Mouse (Mus musculus) thymus, postnatal 10 days (tissue): ENCODE results near the gene Clk2.

Experiments
- DNase-seq, 2 experiments: peaks; one replicate each; pipeline ENCODE4 v3.0.0; 2021; ENCODE audit warnings: low spot score in 2 of 2

Gene Clk2

GRCm38 (mm10) chr3:89164506-89165267 lies at the start of gene Clk2:
TSS of gene Clk2 (plus strand) at chr3:89164795.
- DNase-seq: peak; percentile 93 to 95

- peak in 1 of 2 experiments; percentile 41 for DNase-seq
These were observed 49.1 kb upstream of the Clk2 start for GRCm38 (mm10) chr3:89115522-89115921.

- no peak for DNase-seq
These were observed 41.3 kb upstream of the Clk2 start for GRCm38 (mm10) chr3:89123313-89123712.

GRCm38 (mm10) chr3:89124241-89124640 lies 40.4 kb upstream of the Clk2 start:
- DNase-seq: no peak

- no peak for DNase-seq
These were observed 38.6 kb upstream of the Clk2 start for GRCm38 (mm10) chr3:89125981-89126380.

- DNase-seq: no peak
These were observed 34.7 kb upstream of the Clk2 start for GRCm38 (mm10) chr3:89129908-89130307.

GRCm38 (mm10) chr3:89131816-89132215 lies 32.8 kb upstream of the Clk2 start:
- DNase-seq: no peak

- no peak for DNase-seq
These were observed 32.1 kb upstream of the Clk2 start for GRCm38 (mm10) chr3:89132285-89133062.

GRCm38 (mm10) chr3:89133063-89133450 lies 31.5 kb upstream of the Clk2 start:
- no peak for DNase-seq

GRCm38 (mm10) chr3:89133752-89134151 lies 30.8 kb upstream of the Clk2 start:
- DNase-seq: no peak

- no peak for DNase-seq
These were observed 28.6 kb upstream of the Clk2 start, which contains the start of gene Pklr for GRCm38 (mm10) chr3:89135958-89136357. TSS of gene Pklr (plus strand) at chr3:89136142.

- peak; percentile 12 to 58 for DNase-seq
These were observed 28.2 kb upstream of the Clk2 start for GRCm38 (mm10) chr3:89136365-89136764.

- DNase-seq: no peak
These were observed 19.8 kb upstream of the Clk2 start for GRCm38 (mm10) chr3:89144821-89145220.

- no peak for DNase-seq
These were observed 19.0 kb upstream of the Clk2 start for GRCm38 (mm10) chr3:89145566-89145965.

GRCm38 (mm10) chr3:89147101-89147978 lies 17.3 kb upstream of the Clk2 start:
- DNase-seq: no peak

- DNase-seq: no peak
These were observed 16.6 kb upstream of the Clk2 start for GRCm38 (mm10) chr3:89147979-89148311.

GRCm38 (mm10) chr3:89148567-89148966 lies 16.0 kb upstream of the Clk2 start:
- no peak for DNase-seq

GRCm38 (mm10) chr3:89152084-89152835 lies 12.3 kb upstream of the Clk2 start:
- no peak for DNase-seq

GRCm38 (mm10) chr3:89156951-89157350 lies 7.6 kb upstream of the Clk2 start:
- no peak for DNase-seq

GRCm38 (mm10) chr3:89158651-89159050 lies 5.9 kb upstream of the Clk2 start:
- DNase-seq: no peak

GRCm38 (mm10) chr3:89159211-89159610 lies 5.4 kb upstream of the Clk2 start:
- DNase-seq: no peak
